Mouse (Mus musculus): ENCODE measurements at regions not wholly inside any gene's neighbourhood (a gene's known extent, or its start where the extent isn't known, plus 50 kb on each side); places are given as distances from the start of the nearest gene placed in this dataset.
A peak's percentile ranks its signal among the peaks of the same experiment; 100 is the strongest.

- WGBS = 38% methylated on average over 7 of the region's 7 CpGs
- Histone ChIP-seq H3K27me3 (ENCODE audit: low read depth, poor library complexity, severe bottlenecking) (no peaks in the 10 kb centered on the region), H3K36me3 (no peaks in the 10 kb centered on the region), H3K4me1 (peaks cover 21% of the 10 kb centered on the region), H3K27ac (no peak overlapping the region), H3K4me3 (no peak overlapping the region), H3K9me3 (replicated peaks) (no peaks in the 10 kb centered on the region)
- no peak for DNase-seq (ENCODE audit: low spot score)
Measured at GRCm38 (mm10) chr14:102511691-102512383, 470.6 kb downstream of the Kctd12 start.

DNA sequence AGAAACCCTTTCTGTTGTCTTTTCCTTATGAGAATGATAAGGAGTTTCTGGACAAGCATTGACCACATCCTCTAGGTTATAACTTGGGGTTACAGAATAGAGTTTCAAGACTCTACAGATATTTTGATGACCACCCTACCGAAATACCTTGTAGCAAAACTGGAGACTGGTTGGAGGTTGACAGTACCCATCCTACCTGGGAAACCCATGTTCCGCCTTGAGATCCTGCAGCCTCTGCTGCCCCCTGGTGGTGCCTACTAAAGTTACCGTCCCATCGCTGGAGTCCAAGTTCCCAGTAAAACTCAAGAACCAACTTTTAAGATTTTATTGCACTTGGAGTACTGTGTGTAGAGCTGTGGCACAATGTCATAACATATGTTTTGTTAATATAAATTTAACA is 472.1 kb downstream of the Kctd12 start:
- no peak overlapping the region for H3K27ac ChIP-seq
- WGBS = 33% methylated on average over 4 of the region's 4 CpGs
- no peaks in the 10 kb centered on the region for H3K27me3 ChIP-seq (ENCODE audit: low read depth, poor library complexity, severe bottlenecking)
- H3K4me1 ChIP-seq = peaks cover 25% of the 10 kb centered on the region
- no peaks in the 10 kb centered on the region for H3K9me3 ChIP-seq (replicated peaks)
- no peaks in the 10 kb centered on the region for H3K36me3 ChIP-seq
- peak; percentile 77 for DNase-seq (ENCODE audit: low spot score)
- no peak overlapping the region for H3K4me3 ChIP-seq

GRCm38 (mm10) chr14:102505696-102506321 is 476.6 kb downstream of the Kctd12 start:
- no peaks in the 10 kb centered on the region for H3K36me3 ChIP-seq
- H3K4me3 ChIP-seq = no peak overlapping the region
- no peaks in the 10 kb centered on the region for H3K9me3 ChIP-seq (replicated peaks)
- H3K27me3 ChIP-seq (ENCODE audit: low read depth, poor library complexity, severe bottlenecking) = no peaks in the 10 kb centered on the region
- WGBS = 77% methylated on average over 3 of the region's 3 CpGs
- DNase-seq (ENCODE audit: low spot score) = no peak
- 0 out of 2 replicates have a peak, but pooled peaks cover 5% of the 10 kb centered on the region for H3K4me1 ChIP-seq
- no peak overlapping the region for H3K27ac ChIP-seq

DNA sequence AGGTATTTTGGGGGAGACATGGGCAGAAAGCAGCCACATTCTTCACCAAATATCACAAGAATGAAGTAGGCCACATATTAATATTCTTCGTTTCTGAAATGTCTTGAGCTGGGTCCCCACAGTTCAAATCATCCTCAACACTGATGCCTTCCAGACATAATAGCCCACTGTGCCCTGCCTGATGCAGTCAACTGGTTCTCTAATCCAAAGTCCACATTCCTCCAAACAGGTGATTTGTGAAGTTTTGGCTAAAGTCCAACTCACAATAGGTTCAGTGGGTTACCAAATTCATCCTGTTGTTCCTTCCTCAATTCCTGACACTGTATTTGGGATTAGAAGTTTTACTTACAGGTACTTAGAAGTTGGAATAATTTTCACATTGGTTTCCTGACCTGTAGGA is 485.3 kb downstream of the Kctd12 start:
- no peak overlapping the region for H3K27ac ChIP-seq
- H3K27me3 ChIP-seq (ENCODE audit: low read depth, poor library complexity, severe bottlenecking) = no peaks in the 10 kb centered on the region
- no peak overlapping the region for H3K4me3 ChIP-seq
- no peaks in the 10 kb centered on the region for H3K4me1 ChIP-seq
- H3K9me3 ChIP-seq (replicated peaks) = no peaks in the 10 kb centered on the region
- H3K36me3 ChIP-seq = no peaks in the 10 kb centered on the region
- WGBS = 100% methylated on average over 1 of the region's 1 CpGs
- no peak for DNase-seq (ENCODE audit: low spot score)

DNA sequence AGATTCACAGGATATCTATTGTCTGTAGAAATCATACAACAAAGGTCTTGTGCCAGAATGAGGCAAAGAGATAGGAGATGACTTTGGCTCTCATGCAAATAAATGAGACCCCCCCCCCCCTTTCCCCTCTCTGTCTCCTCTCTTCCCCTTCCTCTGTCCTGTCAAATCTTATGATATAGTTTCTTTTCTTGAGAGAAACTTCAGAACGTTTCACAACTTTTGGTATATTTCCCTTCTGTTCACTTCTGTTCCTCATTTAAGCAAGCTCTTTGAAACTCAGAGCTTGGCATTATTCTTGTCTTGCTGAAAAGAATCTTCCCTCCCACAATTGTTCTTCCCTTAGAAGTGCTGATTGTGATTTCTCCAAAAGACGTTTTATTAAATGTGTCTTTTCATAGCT is 490.1 kb downstream of the Kctd12 start:
- no peaks in the 10 kb centered on the region for H3K4me1 ChIP-seq
- H3K9me3 ChIP-seq (replicated peaks) = no peaks in the 10 kb centered on the region
- H3K4me3 ChIP-seq = no peak overlapping the region
- 75% methylated on average over 2 of the region's 2 CpGs for WGBS
- H3K27ac ChIP-seq = no peak overlapping the region
- DNase-seq (ENCODE audit: low spot score) = no peak
- no peaks in the 10 kb centered on the region for H3K27me3 ChIP-seq (ENCODE audit: low read depth, poor library complexity, severe bottlenecking)
- no peaks in the 10 kb centered on the region for H3K36me3 ChIP-seq

- H3K4me3 ChIP-seq = no peak overlapping the region
- H3K36me3 ChIP-seq = no peaks in the 10 kb centered on the region
- DNase-seq (ENCODE audit: low spot score) = no peak
- 98% methylated on average over 1 of the region's 1 CpGs for WGBS
- no peaks in the 10 kb centered on the region for H3K9me3 ChIP-seq (replicated peaks)
- H3K27ac ChIP-seq = no peak overlapping the region
- H3K27me3 ChIP-seq (ENCODE audit: low read depth, poor library complexity, severe bottlenecking) = no peaks in the 10 kb centered on the region
- H3K4me1 ChIP-seq = no peaks in the 10 kb centered on the region
Measured at GRCm38 (mm10) chr14:102491205-102491604, 491.2 kb downstream of the Kctd12 start.

DNA sequence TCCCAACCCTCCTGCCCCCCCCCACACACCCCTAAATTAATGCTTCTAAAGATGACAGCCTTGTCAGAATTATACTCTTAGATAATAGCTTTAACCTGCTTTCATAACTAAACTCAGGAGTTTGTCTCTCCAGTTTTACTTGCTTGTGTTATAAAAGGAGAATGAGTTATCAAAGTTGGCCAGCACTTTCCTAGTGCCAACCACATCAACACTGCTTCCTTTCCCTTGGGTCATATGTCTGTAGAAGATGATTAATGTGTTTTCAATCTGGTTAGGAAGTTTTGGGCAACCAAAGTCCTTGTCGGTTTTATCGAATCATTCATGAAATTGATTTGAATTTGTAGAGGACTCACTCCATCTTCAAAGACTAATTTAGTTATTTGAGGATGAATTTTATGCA is 505.3 kb downstream of the Kctd12 start:
- Histone ChIP-seq H3K4me3 (no peak overlapping the region), H3K27ac (no peak overlapping the region), H3K27me3 (ENCODE audit: low read depth, poor library complexity, severe bottlenecking) (no peaks in the 10 kb centered on the region), H3K36me3 (no peaks in the 10 kb centered on the region), H3K4me1 (no peaks in the 10 kb centered on the region), H3K9me3 (replicated peaks) (no peaks in the 10 kb centered on the region)
- 93% methylated on average over 2 of the region's 2 CpGs for WGBS
- no peak for DNase-seq (ENCODE audit: low spot score)

DNA sequence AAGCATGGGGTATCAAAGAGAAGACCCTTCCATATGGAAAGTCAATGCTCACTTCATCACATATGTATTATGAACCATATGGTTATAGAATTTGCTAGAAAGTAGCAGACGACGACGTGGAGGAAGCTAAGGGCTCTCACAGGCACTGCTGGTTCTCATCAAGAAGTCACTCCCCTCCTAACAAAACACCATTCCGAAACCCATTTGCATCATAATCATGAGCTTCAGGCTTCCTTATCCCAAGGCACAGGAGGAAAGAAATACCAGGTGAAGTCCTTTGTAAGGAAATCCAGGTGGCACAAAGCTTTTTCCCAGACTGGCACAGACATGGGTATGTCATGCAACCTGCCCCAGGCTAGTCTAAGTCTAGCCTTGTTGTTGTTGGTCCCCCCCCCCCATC is 513.1 kb downstream of the Kctd12 start:
- Histone ChIP-seq H3K4me1 (no peaks in the 10 kb centered on the region), H3K36me3 (no peaks in the 10 kb centered on the region), H3K9me3 (replicated peaks) (no peaks in the 10 kb centered on the region), H3K27ac (no peak overlapping the region), H3K4me3 (no peak overlapping the region), H3K27me3 (ENCODE audit: low read depth, poor library complexity, severe bottlenecking) (no peaks in the 10 kb centered on the region)
- DNase-seq (ENCODE audit: low spot score) = no peak
- WGBS = 70% methylated on average over 4 of the region's 4 CpGs

- Histone ChIP-seq H3K27ac (no peak overlapping the region), H3K9me3 (replicated peaks) (no peaks in the 10 kb centered on the region), H3K36me3 (no peaks in the 10 kb centered on the region), H3K4me1 (no peaks in the 10 kb centered on the region), H3K4me3 (no peak overlapping the region), H3K27me3 (ENCODE audit: low read depth, poor library complexity, severe bottlenecking) (no peaks in the 10 kb centered on the region)
- DNase-seq (ENCODE audit: low spot score) = no peak
- WGBS = 91% methylated on average over 1 of the region's 1 CpGs
Measured at GRCm38 (mm10) chr14:102461001-102461400, 521.4 kb downstream of the Kctd12 start.

GRCm38 (mm10) chr14:102439738-102440137 is 542.7 kb downstream of the Kctd12 start:
- WGBS = 82% methylated on average over 2 of the region's 2 CpGs
- no peaks in the 10 kb centered on the region for H3K4me1 ChIP-seq
- H3K9me3 ChIP-seq (replicated peaks) = no peaks in the 10 kb centered on the region
- H3K27ac ChIP-seq = no peak overlapping the region
- no peaks in the 10 kb centered on the region for H3K36me3 ChIP-seq
- no peaks in the 10 kb centered on the region for H3K27me3 ChIP-seq (ENCODE audit: low read depth, poor library complexity, severe bottlenecking)
- H3K4me3 ChIP-seq = no peak overlapping the region
- no peak for DNase-seq (ENCODE audit: low spot score)

GRCm38 (mm10) chr14:102403397-102404115 is 578.9 kb downstream of the Kctd12 start:
- Histone ChIP-seq H3K36me3 (no peaks in the 10 kb centered on the region), H3K4me3 (no peak overlapping the region), H3K9me3 (replicated peaks) (no peaks in the 10 kb centered on the region), H3K27me3 (ENCODE audit: low read depth, poor library complexity, severe bottlenecking) (no peaks in the 10 kb centered on the region), H3K27ac (peak overlapping the region; percentile 84), H3K4me1 (peaks cover 40% of the 10 kb centered on the region)
- 19% methylated on average over 4 of the region's 4 CpGs for WGBS
- DNase-seq (ENCODE audit: low spot score) = peak; percentile 64

DNA sequence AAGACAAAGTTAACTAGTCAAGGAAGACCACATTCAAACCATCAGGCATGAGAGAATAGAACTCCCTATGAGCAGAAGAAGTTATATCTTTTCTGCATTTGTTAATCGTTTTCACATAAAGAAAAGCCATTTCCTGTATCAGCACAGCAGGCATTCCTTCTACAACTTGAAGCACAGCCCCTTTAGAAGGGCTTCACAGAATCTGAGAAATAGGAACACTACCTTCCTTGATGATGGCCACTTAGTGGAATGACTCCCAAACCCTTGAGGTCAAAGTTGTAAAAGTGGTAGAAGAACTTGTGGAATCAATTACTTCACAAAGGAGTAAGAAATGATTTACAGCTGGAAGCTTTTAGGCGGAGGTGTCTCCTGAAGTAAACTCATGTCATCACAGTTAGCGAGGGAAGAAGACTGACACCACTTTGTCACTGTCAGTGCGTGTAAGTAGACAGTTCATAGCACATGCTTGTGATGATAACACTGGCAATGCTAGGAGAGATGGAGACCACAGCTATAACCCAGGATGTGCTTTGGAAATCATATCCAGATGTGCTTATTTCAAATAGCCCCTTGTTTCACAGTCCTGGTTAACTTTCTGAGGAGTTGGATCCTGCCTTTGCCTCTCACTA is 580.3 kb downstream of the Kctd12 start:
- Histone ChIP-seq H3K27me3 (ENCODE audit: low read depth, poor library complexity, severe bottlenecking) (no peaks in the 10 kb centered on the region), H3K9me3 (replicated peaks) (no peaks in the 10 kb centered on the region), H3K27ac (peak overlapping the region; percentile 79), H3K4me1 (peaks cover 40% of the 10 kb centered on the region), H3K36me3 (no peaks in the 10 kb centered on the region), H3K4me3 (no peak overlapping the region)
- 13% methylated on average over 4 of the region's 4 CpGs for WGBS
- DNase-seq (ENCODE audit: low spot score) = peak; percentile 60

Data from limb, embryonic 10.5 days (tissue).